In the genomic region with DNA sequence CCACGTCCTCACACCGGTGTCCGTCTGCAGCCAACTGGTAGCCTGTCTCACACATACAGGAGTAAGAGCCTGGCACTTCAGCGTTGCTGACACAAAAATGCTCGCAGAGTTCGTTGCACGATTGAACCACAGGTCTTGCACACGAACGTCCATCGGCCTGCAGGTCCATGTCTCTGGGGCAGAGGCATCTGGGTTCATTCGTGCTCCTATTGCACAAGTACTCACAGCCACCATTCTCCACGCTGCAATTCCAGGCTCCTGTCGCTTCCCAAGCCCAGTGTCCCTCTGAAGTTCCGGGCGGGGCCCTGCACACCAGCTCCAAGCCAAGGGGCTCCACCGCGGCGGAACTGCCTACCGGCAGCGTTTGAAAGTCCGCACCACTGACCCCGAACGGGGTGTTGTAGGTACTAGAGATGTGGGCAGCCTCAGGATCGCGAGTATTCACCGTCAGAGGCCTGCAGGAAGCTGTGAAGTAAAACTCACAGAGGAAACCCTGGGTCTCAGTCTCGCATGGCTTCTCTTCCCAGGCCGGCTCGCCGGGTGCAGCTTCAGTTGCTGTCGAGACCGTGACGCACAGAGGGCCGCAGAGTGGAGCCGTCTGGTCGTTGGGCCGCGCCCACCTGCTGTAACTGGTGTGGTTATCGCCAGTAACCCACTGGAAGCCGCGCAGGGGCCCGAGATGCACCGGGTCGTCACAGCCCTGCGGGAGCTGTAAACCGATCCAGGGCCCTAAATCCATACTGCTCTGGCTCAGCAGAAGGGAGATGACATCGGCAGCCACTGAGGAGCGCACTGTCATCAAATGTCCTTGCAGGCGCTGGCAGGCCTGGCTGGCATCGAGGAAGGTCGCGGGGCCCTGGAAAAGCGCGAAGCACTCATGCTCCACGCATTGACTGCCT, we compare ENCODE assay signal across 8 mouse cellular contexts. TPM values are rescaled to one million over a fixed set of nuclear protein-coding genes. Genes with fewer than 3 reads are reported as not detected.
A peak's percentile ranks its signal among the peaks of the same experiment; 100 is the strongest.
DNase-seq lines count a peak whose midpoint lies in the region; ATAC-seq and TF ChIP-seq lines count a peak whose summit lies in the region.

No protein-coding gene starts in this region.

- TF ChIP-seq CTCF in heart, postnatal 0 days (IDR thresholded peaks at IDR 0.05; ENCODE audit: low read depth) = no peak
- TF ChIP-seq CTCF in thymus, adult 2 months (IDR thresholded peaks at IDR 0.05; ENCODE audit: borderline replicate concordance, control insufficient read depth, extremely low read depth, insufficient read depth, low read length, poor library complexity) = no peak

- DNase-seq in heart, adult 18-20 months = peak; percentile 71
- no peak for DNase-seq in heart, adult 8-10 months (ENCODE audit: low spot score)
- peak; percentile 13 for DNase-seq in heart, postnatal 0 days (ENCODE audit: low spot score)
- peak; percentile 55 for DNase-seq in limb, embryonic 11.5 days (ENCODE audit: low spot score)
- DNase-seq in midbrain, embryonic 11.5 days (ENCODE audit: low spot score, missing footprints) = peak; percentile 96
- DNase-seq in thymus, adult 2 months = no peak
- DNase-seq in frontal cortex, adult 2 months (ENCODE audit: extremely low spot score in 1 of 2, low spot score in 1 of 2) = no peak

- H3K36me3 ChIP-seq in embryonic facial prominence, embryonic 12.5 days = no peaks in the 10 kb centered on the region
- H3K36me3 ChIP-seq in heart, postnatal 0 days (replicated peaks; ENCODE audit: control insufficient read depth, insufficient read depth, low read length) = no peaks in the 10 kb centered on the region
- H3K36me3 ChIP-seq in limb, embryonic 11.5 days (ENCODE audit: control insufficient read depth, insufficient read depth, low read length) = no peaks in the 10 kb centered on the region
- H3K36me3 ChIP-seq in midbrain, embryonic 11.5 days (ENCODE audit: control insufficient read depth, insufficient read depth, low read length) = no peaks in the 10 kb centered on the region
- H3K36me3 ChIP-seq in thymus, adult 2 months (ENCODE audit: control insufficient read depth, insufficient read depth, low read length) = no peaks in the 10 kb centered on the region

- peaks cover 27% of the 10 kb centered on the region for H3K4me1 ChIP-seq in embryonic facial prominence, embryonic 12.5 days
- H3K4me1 ChIP-seq in heart, postnatal 0 days (ENCODE audit: control insufficient read depth, insufficient read depth) = peaks cover 6% of the 10 kb centered on the region; the same call in 1 of the 2 replicates
- H3K4me1 ChIP-seq in limb, embryonic 11.5 days (ENCODE audit: control insufficient read depth, insufficient read depth, low read length) = peaks cover 6% of the 10 kb centered on the region; the same call in 1 of the 2 replicates
- H3K4me1 ChIP-seq in midbrain, embryonic 11.5 days (ENCODE audit: control insufficient read depth, insufficient read depth, low read length) = peaks cover 12% of the 10 kb centered on the region
- peaks cover 3% of the 10 kb centered on the region for H3K4me1 ChIP-seq in thymus, adult 2 months (replicated peaks; ENCODE audit: control insufficient read depth, insufficient read depth, low read length)

- no peak overlapping the region for H3K27ac ChIP-seq in embryonic facial prominence, embryonic 12.5 days
- peak overlapping the region; percentile 79 for H3K27ac ChIP-seq in heart, postnatal 0 days (ENCODE audit: low read depth)
- no peak overlapping the region for H3K27ac ChIP-seq in limb, embryonic 11.5 days (replicated peaks; ENCODE audit: low read depth, low read length)
- no peak overlapping the region for H3K27ac ChIP-seq in midbrain, embryonic 11.5 days (ENCODE audit: low read depth, low read length)
- no peak overlapping the region for H3K27ac ChIP-seq in thymus, adult 2 months (ENCODE audit: control insufficient read depth, insufficient read depth, low read length)

- 0 out of 2 replicates have a peak, but pooled peaks have one; percentile 7 for ATAC-seq in embryonic facial prominence, embryonic 12.5 days (ENCODE audit: insufficient number of reproducible peaks, insufficient read depth, low FRiP score, low TSS enrichment)
- ATAC-seq in heart, postnatal 0 days (ENCODE audit: insufficient read depth, low read depth) = peak; percentile 42
- peak; percentile 27; the same call in 1 of the 2 replicates for ATAC-seq in limb, embryonic 11.5 days (ENCODE audit: insufficient number of reproducible peaks, low FRiP score, low TSS enrichment, low read depth)
- ATAC-seq in midbrain, embryonic 11.5 days (ENCODE audit: low FRiP score) = peak; percentile 41

- peak overlapping the region; percentile 48 for H3K9ac ChIP-seq in embryonic facial prominence, embryonic 12.5 days
- H3K9ac ChIP-seq in heart, postnatal 0 days (replicated peaks; ENCODE audit: low read depth, low read length) = peak overlapping the region; percentile 61
- H3K9ac ChIP-seq in limb, embryonic 11.5 days (ENCODE audit: low read length) = 0 out of 2 replicates have a peak overlapping the region, but pooled peaks have one; percentile 1
- H3K9ac ChIP-seq in midbrain, embryonic 11.5 days (ENCODE audit: low read length) = peak overlapping the region; percentile 24; the same call in 1 of the 2 replicates

- no peaks in the 10 kb centered on the region for H3K9me3 ChIP-seq in embryonic facial prominence, embryonic 12.5 days
- no peaks in the 10 kb centered on the region for H3K9me3 ChIP-seq in heart, postnatal 0 days (replicated peaks; ENCODE audit: control insufficient read depth, low read length)
- no peaks in the 10 kb centered on the region for H3K9me3 ChIP-seq in limb, embryonic 11.5 days (ENCODE audit: control insufficient read depth, low read length)
- no peaks in the 10 kb centered on the region for H3K9me3 ChIP-seq in midbrain, embryonic 11.5 days (ENCODE audit: control insufficient read depth, low read length)

- no peak for TF ChIP-seq POLR2A in thymus, adult 2 months (IDR thresholded peaks at IDR 0.05; ENCODE audit: control insufficient read depth, extremely low read depth, insufficient read depth, low read length, poor library complexity)

- TF ChIP-seq EP300 in heart, postnatal 0 days (IDR thresholded peaks at IDR 0.05; ENCODE audit: low read depth) = no peak

- H3K4me3 ChIP-seq in embryonic facial prominence, embryonic 12.5 days = peak overlapping the region; percentile 37
- peak overlapping the region; percentile 60 for H3K4me3 ChIP-seq in heart, postnatal 0 days (ENCODE audit: low read depth, low read length)
- peak overlapping the region; percentile 35 for H3K4me3 ChIP-seq in limb, embryonic 11.5 days (ENCODE audit: low read depth, low read length)
- H3K4me3 ChIP-seq in midbrain, embryonic 11.5 days (ENCODE audit: low read depth, low read length) = peak overlapping the region; percentile 24
- peak overlapping the region; percentile 6; the same call in 1 of the 2 replicates for H3K4me3 ChIP-seq in thymus, adult 2 months (ENCODE audit: control insufficient read depth, insufficient read depth, low read length)

- WGBS in embryonic facial prominence, embryonic 12.5 days = 4% methylated on average over 55 of the region's 55 CpGs
- WGBS in heart, postnatal 0 days = 4% methylated on average over 55 of the region's 55 CpGs
- WGBS in limb, embryonic 11.5 days = 5% methylated on average over 55 of the region's 55 CpGs
- WGBS in midbrain, embryonic 11.5 days = 3% methylated on average over 55 of the region's 55 CpGs
- WGBS in thymus, adult 2 months = 24% methylated on average over 55 of the region's 55 CpGs

- peaks cover 45% of the 10 kb centered on the region for H3K27me3 ChIP-seq in embryonic facial prominence, embryonic 12.5 days
- peaks cover 24% of the 10 kb centered on the region for H3K27me3 ChIP-seq in heart, postnatal 0 days (ENCODE audit: control insufficient read depth, insufficient read depth, low read length)
- peaks cover 33% of the 10 kb centered on the region for H3K27me3 ChIP-seq in limb, embryonic 11.5 days (ENCODE audit: control insufficient read depth, insufficient read depth, low read length)
- H3K27me3 ChIP-seq in midbrain, embryonic 11.5 days (ENCODE audit: control insufficient read depth, insufficient read depth, low read length) = peaks cover 36% of the 10 kb centered on the region
- no peaks in the 10 kb centered on the region; the same call in 1 of the 2 replicates for H3K27me3 ChIP-seq in thymus, adult 2 months (ENCODE audit: control insufficient read depth, insufficient read depth, low read length)

- H3K4me2 ChIP-seq in embryonic facial prominence, embryonic 12.5 days (replicated peaks) = peak overlapping the region; percentile 65
- peak overlapping the region; percentile 73 for H3K4me2 ChIP-seq in heart, postnatal 0 days (ENCODE audit: low read depth, low read length)
- peak overlapping the region; percentile 69 for H3K4me2 ChIP-seq in limb, embryonic 11.5 days (ENCODE audit: low read depth, severe bottlenecking)
- H3K4me2 ChIP-seq in midbrain, embryonic 11.5 days = peak overlapping the region; percentile 48

RNA-seq across cellular contexts. Expression of gene Thbd, which starts 0.8 kb away (rescaled TPM):
- total RNA-seq in heart, adult 18-20 months (2021) = 10 to 100 TPM; 42.3 to 44.8 TPM
- 10 to 100 TPM; 34.5 to 51.7 (median 43.7) TPM for total RNA-seq in heart, adult 8-10 months (2022)
- 12.6 and 15.3 TPM in 2 replicates for polyA plus RNA-seq in embryonic facial prominence, embryonic 12.5 days (2016; fragmentation: Nextera tagmentation; extraction: Ambion mirVana)
- 50.6 and 52.6 TPM in 2 replicates for total RNA-seq in heart, postnatal 0 days (2014; rRNA removed; ENCODE audit: low replicate concordance)
- polyA plus RNA-seq in heart, postnatal 0 days (2015; fragmentation: Nextera tagmentation; extraction: Ambion mirVana) = 15.6 and 16.5 TPM in 2 replicates
- polyA plus RNA-seq in limb, embryonic 11.5 days (2014; fragmentation: Nextera tagmentation; extraction: Ambion mirVana) = 3.7 and 3.9 TPM in 2 replicates
- polyA plus RNA-seq in midbrain, embryonic 11.5 days (2014; fragmentation: Nextera tagmentation; extraction: Ambion mirVana) = 16.3 and 21.0 TPM in 2 replicates
- 9.2 and 13.1 TPM in 2 replicates for polyA plus RNA-seq in thymus, adult 2 months (2012; rRNA removed)
- 10.3 and 11.2 TPM in 2 replicates for polyA plus RNA-seq in frontal cortex, adult 2 months (2012; rRNA removed)

RNA-seq across cellular contexts. Expression of gene Sstr4, which starts 12.1 kb away (rescaled TPM):
- 1 to 10 TPM; 1.3 to 1.5 TPM for total RNA-seq in heart, adult 18-20 months (2021)
- total RNA-seq in heart, adult 8-10 months (2022) = 1 to 10 TPM in 3 of 4 experiments, under 1 TPM in 1; 0.98 to 1.8 (median 1.3) TPM
- 2.4 and 2.7 TPM in 2 replicates for polyA plus RNA-seq in embryonic facial prominence, embryonic 12.5 days (2016; fragmentation: Nextera tagmentation; extraction: Ambion mirVana)
- total RNA-seq in heart, postnatal 0 days (2014; rRNA removed; ENCODE audit: low replicate concordance) = 0.31 and 4.4 TPM in 2 replicates
- polyA plus RNA-seq in heart, postnatal 0 days (2015; fragmentation: Nextera tagmentation; extraction: Ambion mirVana) = 0.14 and 0.43 TPM in 2 replicates
- 0.52 and 0.64 TPM in 2 replicates for polyA plus RNA-seq in limb, embryonic 11.5 days (2014; fragmentation: Nextera tagmentation; extraction: Ambion mirVana)
- 1.4 and 2.2 TPM in 2 replicates for polyA plus RNA-seq in midbrain, embryonic 11.5 days (2014; fragmentation: Nextera tagmentation; extraction: Ambion mirVana)
- polyA plus RNA-seq in thymus, adult 2 months (2012; rRNA removed) = 0.26 and 0.34 TPM in 2 replicates
- polyA plus RNA-seq in frontal cortex, adult 2 months (2012; rRNA removed) = 15.1 and 19.0 TPM in 2 replicates

RNA-seq across cellular contexts. Expression of gene Cd93, which starts 36.1 kb away (rescaled TPM):
- 10 to 100 TPM; 31.2 to 41.1 TPM for total RNA-seq in heart, adult 18-20 months (2021)
- 10 to 100 TPM; 30.6 to 48.2 (median 40.0) TPM for total RNA-seq in heart, adult 8-10 months (2022)
- polyA plus RNA-seq in embryonic facial prominence, embryonic 12.5 days (2016; fragmentation: Nextera tagmentation; extraction: Ambion mirVana) = 6.8 and 7.8 TPM in 2 replicates
- total RNA-seq in heart, postnatal 0 days (2014; rRNA removed; ENCODE audit: low replicate concordance) = 106 and 120 TPM in 2 replicates
- polyA plus RNA-seq in heart, postnatal 0 days (2015; fragmentation: Nextera tagmentation; extraction: Ambion mirVana) = 21.1 and 21.2 TPM in 2 replicates
- 5.2 and 5.9 TPM in 2 replicates for polyA plus RNA-seq in limb, embryonic 11.5 days (2014; fragmentation: Nextera tagmentation; extraction: Ambion mirVana)
- 5.9 and 7.3 TPM in 2 replicates for polyA plus RNA-seq in midbrain, embryonic 11.5 days (2014; fragmentation: Nextera tagmentation; extraction: Ambion mirVana)
- 3.3 and 3.6 TPM in 2 replicates for polyA plus RNA-seq in thymus, adult 2 months (2012; rRNA removed)
- polyA plus RNA-seq in frontal cortex, adult 2 months (2012; rRNA removed) = 4.1 and 4.4 TPM in 2 replicates

Comparison
In these comparisons a context has a peak if more than half of its experiments do, and no peak if none do; other contexts are left out.
1. DNase-seq: peak in heart, adult 18-20 months (2 of 2), heart, postnatal 0 days (single experiment), limb, embryonic 11.5 days (single experiment) and midbrain, embryonic 11.5 days (single experiment); none in heart, adult 8-10 months (single experiment), thymus, adult 2 months (single experiment) and frontal cortex, adult 2 months (0 of 2).
2. H3K4me3 ChIP-seq: peak in every context shown above with its lines; median percentile 60 in heart, postnatal 0 days; 37 in embryonic facial prominence, embryonic 12.5 days; 35 in limb, embryonic 11.5 days; 24 in midbrain, embryonic 11.5 days; 6 in thymus, adult 2 months.
3. H3K9ac ChIP-seq: peak in every context shown above with its lines; median percentile 61 in heart, postnatal 0 days; 48 in embryonic facial prominence, embryonic 12.5 days; 24 in midbrain, embryonic 11.5 days; 1 in limb, embryonic 11.5 days.
4. Peak in every context shown above with its lines, with median percentiles within 50 percentile points of each other: ATAC-seq and H3K4me2 ChIP-seq.